Mouse (Mus musculus) kidney, adult 11 months (tissue): ENCODE measurements at regions not wholly inside any gene's neighbourhood (a gene's known extent, or its start where the extent isn't known, plus 50 kb on each side); places are given as distances from the start of the nearest gene placed in this dataset.
A peak's percentile ranks its signal among the peaks of the same experiment; 100 is the strongest.

Experiments
- DNase-seq: peaks from one replicate; pipeline ENCODE4 v3.0.0; 2022

DNA sequence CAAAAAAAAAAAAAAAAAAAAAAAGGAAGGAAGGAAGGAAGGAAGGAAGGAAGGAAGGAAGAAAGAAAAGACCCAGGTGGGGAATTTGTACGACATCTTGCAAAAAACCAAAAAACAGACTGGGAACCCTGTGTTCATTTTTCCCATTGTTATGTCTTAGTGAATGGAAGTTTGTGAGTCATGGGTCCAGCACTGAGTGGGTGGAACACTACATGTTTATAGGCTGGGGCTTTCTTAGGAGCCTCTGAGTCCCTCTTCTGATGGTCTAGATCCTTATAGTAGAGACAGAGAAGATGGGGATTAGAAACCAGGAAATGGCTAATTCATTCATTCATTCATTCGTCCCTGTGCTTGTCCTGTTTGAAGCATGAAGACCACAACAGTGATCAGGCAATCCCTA, 105.5 kb downstream of the Tpra1 start:
- no peak for DNase-seq

DNA sequence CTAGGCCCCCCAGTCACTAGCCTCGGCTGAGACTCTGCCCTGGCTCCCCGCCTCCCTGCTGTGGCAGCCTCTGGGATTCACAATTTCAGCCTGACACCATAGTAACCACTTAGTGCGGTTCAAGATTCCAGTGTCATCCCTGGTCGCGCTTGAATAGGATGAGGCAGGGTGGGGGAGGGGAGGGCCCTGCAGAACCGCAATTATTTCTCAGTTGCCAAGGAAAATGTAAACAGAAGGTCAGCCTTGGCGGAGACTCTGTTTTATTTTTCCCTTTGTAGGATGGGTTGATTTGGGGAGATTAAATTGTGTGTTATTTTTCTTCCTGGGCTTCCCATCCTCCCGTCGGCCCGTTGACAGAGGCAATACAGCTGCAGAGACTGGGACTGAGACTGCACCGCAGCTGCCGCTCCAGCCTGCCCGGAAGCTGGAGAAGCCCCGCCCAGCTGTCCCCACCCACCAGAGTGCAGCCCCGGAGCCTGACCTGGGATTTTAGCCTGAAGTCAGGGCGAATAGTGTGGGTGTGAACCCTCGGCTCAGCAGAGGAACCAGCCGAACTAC, 106.6 kb downstream of the Tpra1 start:
- DNase-seq: peak; percentile 22

DNA sequence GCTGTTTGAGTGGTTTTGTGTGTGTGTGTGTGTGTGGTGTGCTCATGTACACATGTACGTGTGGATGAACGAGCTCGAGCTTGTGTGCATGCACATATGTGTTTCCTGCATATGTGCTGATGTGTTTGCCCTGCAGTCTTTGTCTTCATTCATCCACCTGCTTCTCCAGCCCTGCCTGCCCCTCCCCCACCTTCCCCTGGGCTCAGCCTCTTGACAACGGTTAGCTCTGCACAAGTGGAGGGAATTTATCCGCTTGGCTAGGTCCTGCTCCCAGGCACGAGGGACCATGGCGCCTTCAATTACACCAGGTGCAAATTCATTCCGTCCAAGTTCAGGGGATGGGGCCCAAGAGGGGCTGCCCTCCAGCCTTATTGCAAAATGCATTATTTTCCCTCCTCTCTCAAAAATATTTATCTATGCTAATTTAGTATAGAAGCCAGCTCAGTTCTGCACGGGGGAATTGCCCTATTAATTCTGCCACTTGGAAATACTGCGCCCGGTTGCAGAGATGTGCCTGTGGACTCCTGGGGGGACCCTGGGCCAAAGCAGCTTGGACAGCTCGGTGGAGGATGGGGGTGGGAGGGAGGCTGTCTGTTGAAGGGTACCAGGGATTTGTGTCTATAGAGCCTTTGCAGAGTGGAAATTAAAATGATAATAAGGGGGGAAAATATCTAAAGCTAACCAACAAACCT, 111.1 kb downstream of the Tpra1 start:
- no peak for DNase-seq

DNA sequence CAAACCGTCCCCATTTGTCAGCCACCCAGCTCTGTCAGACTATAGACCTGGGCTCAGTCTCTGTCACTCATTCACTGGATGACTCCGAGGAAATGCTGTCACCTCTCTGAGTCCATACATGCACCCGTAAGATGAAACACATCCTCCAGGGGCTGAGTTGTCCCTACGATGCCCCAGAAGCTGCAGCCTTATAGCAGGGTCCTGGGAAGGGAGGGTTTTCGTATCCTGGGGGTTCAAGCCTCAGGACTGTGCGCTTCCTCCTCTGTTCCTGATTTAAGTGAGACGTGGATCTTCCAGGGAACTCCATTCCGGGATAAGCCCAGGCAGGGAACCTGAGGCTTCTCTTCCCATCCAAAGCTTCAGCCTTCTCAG, 111.6 kb downstream of the Tpra1 start:
- no peak for DNase-seq

DNA sequence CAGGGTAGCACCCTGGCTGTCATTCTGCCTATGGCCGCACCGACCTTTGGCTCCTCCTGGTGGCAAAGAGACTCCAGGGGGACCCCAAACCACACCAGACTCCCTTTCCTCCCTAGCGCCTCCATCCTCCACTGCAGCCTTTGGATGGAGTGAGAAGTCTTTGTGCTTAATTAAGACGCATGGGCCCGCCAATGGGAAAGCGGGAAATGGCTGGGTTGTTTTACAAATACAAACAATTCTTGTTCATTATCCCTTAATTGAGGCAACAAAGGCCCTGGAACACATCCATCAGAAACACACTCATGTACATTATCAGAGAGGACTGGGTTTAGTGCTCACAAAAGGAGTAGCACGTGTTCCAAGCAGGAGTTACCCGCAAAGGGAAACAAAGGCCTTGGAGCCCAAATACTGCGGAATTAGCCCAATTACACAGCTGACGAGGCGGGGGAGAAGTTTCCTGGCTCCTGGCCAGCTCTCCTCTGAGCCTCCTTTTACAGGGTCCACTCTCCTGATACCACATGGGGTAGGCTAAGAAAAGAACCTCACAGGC, 122.1 kb downstream of the Tpra1 start:
- no peak for DNase-seq

DNA sequence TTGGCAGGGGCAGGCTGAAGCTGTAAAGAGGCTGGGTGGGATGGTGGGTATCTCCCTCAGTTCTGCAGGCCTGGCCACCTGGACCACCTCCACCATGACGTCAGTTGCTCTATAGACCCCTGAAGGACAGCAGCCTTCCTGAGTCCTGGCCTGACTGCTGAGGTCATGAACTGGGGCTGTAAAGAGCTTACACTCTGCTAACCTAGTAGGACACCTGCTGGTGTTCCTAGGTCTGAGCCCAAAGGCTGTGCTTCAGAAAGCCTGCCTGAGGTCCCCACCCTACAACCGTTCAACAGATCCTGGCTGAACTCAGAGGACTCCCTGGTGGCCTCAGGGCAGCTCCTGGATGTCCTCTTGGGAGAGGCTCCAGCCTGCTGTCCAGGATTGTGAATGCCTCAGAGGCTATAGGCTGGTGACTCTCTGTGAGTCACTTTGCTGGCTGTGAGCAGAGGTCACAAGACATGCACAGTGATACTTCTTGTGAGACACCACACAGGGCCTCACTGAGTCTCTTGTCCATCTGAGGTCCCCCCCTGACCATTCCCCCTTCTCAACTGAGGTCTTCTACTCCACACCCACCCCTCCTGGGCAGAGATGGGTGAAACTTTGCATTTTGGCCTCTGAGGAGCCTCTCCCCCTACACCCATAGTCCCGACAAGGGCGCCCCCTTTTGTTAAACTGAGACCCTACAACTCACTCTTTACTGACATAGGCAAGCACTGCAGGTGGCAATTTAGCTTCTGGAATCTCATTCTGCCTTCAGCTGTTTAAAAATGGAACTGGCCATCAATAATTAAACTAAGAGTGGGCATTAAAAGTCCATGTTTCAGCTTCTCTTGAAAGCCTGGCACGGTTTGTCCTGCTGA, 131.6 kb downstream of the Tpra1 start:
- peak; percentile 8 for DNase-seq

DNA sequence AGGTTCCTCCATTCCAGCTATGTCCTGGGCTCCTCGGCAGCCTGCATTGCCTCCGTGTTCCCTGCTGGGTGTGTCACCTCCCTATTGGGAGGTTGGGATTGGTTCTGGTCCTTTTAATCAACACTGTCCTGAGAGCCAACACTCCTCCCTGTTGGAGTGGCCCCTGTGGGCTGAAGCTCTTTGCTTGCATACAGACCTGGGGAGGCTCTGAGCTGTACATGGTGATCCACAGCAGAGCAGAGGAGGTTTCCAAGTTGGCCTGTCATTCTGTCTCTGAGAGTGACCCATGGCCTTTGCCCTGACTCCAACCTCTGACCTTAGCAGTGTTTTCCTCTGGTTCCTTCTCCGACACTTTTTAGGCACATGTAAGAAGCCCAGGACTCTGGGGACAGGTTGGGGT, 132.4 kb downstream of the Tpra1 start:
- DNase-seq: no peak

DNA sequence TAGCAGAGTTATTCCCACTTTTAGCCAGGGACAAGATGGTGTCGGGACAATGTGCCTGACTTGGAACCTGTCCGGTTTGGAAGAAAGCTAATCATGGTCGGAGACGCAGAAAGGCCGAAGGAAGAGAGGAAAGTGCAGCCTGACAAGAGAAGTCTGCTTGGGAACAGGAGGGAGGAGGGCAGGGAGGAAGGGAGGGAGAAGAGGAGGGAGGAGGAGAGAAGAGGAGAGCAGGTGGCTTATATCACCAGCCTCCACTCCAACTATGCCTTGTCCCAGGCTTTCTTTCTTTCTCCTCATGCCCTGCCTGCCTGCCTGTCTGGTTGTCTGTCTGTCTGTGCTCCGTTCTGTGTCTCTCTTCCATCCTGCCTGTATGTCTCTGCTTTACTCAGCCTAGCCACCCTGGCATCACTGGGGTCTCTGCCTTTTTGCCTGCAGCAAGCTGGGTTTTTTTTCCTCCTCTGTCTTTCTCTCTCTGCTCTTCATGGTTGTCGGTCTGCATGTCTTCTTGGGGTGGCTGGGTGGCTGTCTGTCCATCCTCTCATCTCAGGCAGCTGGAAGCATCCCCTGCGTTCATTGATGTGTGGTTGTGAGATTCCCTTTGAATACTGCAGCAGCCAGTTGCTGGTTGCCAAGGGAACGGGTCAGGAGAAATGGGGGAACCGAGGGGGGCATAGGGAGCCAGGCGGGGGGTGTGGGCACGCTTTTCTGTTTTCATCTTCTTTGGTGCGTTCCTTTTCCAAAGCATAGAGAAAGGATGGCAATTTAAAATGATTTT, 133.2 kb downstream of the Tpra1 start:
- DNase-seq: no peak

DNA sequence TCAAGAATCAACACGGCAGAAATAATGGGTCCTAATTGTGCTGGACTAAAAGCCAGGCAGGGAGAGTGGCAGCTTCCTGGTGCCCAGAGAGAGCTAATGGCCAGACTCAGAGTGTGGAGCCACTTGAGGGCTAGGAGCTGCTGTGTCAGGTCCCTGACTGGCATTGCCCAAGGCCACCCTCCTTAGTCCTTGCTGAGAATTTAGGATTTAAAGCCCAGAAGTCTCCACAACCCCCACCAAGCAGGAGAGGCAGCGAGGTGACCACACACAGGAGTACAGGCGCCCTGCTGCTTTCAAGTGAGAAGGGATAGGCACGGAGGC, 133.7 kb downstream of the Tpra1 start:
- DNase-seq: no peak

DNA sequence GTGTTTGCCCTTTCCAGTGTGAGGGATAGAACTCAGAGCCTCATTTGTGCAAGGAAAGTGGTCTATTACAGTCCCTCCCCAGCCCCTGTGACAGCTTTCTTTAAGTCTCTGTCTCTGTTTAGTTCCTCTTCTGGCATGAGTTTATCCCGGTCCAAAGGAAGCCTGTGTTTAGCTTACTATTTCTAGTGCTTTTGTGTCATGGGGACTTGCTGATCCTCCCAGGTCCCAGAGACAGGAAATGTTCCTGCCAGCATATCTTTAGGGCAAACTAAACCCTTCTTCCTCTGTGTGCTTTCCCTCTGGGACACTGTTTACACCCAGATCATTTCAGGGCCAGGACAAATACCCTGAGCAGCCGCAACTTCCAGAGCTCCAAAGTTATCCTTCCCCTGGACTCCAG, 135.3 kb downstream of the Tpra1 start:
- no peak for DNase-seq

DNA sequence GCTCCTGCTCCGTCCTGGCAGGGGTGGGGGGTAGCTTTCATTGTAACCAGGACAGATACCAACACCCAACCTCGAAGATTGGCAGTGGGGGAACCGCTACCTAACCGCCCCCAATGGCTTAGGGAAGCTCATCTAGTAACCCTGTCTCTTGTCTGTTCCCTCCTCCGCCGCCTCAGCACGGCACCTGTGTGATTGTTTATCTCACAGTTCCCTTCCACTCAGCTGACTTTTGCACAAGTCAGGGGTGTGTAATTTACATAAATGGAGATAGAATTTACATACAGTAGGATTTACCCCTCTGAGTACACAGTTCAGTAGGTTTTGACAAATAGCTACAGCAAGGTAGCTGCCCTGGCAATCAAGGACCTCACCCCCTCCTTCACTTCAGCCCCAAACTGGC, 135.8 kb downstream of the Tpra1 start:
- no peak for DNase-seq

DNA sequence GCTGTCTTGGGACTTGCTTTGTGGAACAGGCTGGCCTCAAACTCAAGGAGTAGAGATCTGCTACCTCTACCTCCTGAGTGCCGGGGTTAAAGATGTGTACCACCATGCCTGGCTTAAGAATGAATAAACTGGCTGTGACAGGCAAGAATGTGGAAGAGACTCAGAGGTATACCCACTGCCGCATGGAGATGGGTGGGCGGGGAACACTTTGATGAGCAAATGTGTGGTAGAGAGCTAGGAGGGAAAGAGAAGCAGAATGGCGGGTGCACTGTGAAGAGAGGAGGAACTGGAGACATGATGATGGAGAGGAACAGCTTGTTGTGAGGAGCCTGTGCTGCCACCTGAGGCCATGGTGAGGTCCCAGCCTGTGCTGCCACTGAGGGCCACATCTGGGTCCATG, 138.9 kb downstream of the Tpra1 start:
- DNase-seq: no peak

DNA sequence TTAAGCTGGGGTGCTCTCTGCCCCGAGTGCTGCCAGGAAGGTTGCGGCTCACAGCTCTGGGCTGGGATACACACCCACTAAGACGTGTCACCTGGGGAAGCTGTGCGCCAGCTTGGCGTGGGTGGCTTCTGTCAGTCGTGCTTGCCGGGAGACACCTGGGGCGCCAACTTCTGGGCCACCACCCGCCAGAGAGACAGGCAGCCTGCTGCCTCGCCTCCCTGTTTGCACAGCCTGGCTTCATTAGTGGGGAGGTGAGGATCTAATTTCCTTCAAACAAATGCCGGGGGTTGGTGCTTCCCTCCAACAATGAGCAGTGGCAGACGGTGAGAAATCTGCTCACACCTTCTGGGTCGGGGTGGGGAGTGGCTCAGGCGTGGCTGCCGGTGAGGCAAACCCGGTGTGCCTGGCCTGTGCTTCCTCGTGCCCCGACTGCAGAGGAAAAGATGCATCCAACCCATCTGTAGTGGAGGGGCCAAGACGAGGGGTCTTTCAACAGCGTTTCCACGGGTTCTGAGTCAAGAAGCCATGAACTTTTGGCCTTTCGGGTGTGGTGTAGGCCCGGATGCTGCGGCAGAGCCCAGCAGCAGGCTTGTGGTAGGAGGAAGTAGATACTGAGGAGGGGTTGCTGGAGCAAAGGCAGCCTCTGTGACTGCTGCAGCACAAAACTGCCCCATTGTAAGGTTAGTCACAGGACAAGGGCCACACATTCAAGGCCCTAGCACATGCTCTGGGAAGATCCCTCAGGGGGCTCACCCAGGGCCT, 140.6 kb downstream of the Tpra1 start:
- DNase-seq: no peak

DNA sequence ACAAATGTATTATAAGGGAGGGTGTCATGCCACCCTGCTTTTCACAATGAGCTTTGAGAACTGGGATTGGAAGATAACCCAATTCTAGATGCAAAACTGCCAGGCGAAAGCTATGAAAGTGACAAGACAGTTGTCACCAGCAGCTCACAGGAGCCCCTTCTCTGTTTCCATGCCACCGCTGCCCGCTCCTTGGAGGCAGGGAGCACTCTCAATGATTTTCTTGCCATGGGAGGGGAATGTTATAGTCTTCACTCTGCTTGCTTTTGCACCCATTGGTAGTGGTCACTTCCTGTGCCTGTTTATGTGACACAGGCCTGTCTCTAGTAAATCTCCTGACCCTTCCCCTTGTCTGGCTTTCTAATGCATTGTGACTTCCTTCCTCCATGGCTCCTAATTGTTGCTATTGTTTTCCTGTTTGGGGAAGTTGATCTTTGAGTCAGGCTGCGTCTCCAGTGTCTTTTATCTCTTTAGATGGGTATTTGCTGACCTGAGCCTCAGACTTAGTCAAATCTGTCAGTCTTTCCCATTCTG, 143.4 kb downstream of the Tpra1 start:
- DNase-seq: no peak

DNA sequence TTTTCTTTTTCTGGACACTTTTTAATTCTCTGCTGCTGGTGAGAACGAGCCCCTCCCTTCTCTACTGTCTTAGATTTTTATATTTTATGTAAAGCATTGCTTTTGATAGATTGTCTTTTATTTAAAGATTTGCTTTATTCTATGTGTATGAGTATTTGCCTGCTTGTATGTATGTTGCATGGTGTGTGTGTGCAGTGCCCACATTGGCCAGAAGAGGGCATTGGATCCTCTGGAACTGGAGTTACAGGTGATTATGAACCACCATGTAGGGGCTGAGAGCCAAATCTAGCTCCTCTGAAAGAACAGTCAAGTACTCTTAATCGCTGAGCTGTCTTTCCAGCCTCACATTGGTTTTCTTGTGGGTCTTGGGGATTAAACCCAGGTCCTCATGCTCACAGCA, 144.4 kb downstream of the Tpra1 start:
- DNase-seq: no peak

DNA sequence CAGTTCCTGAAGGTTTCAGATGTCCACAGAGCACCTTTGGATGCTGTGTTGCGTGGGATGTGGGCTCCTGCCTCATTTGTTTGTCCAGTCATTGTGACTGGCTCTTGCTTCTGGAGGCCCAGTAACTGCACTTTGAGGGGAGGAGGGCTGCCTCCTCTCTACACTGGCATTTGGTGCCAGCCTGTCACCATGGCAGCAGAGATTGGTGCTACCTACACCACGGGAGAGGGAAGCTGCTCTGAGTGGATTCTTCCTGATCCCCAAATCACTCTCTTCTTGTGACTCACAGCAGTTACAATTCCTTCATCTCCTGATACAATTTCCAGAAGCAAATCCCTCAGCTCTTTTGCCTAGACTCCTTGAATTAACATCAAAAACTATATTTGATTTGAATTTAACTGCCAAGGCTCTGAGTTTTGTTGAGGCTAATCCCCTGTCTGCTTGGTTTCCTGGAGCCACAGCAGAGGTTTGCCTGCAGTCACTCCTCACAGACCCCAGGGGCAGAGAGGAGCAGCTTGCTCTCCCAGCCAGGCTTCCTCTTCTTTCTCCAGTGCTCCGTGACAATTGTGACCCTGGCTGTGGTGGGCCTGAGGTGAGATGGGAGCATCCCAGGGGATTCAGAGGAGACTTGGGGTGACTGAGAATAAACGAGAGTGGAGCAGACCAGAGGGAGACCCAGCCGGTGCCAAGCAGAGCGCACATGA, 145.7 kb downstream of the Tpra1 start:
- no peak for DNase-seq

DNA sequence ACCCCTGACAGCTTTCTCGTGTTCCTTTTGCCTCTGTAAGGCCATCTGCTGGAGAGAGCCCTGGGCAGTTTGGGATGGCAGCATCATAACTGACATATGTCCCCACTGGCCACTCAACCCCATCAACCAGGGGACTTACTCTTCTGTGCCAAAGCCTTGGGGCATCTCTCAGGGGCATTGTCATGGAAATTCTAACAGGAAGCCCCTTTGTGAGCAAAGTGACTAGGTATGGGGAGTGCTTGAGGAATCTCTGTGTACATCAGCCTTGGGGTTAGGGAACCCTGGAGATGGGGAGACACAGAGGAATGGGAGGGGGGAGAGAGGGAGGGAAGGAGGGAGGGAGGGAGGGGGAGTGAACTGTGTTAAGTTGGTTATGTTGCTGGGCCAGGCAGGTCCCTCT, 147.2 kb downstream of the Tpra1 start:
- no peak for DNase-seq

DNA sequence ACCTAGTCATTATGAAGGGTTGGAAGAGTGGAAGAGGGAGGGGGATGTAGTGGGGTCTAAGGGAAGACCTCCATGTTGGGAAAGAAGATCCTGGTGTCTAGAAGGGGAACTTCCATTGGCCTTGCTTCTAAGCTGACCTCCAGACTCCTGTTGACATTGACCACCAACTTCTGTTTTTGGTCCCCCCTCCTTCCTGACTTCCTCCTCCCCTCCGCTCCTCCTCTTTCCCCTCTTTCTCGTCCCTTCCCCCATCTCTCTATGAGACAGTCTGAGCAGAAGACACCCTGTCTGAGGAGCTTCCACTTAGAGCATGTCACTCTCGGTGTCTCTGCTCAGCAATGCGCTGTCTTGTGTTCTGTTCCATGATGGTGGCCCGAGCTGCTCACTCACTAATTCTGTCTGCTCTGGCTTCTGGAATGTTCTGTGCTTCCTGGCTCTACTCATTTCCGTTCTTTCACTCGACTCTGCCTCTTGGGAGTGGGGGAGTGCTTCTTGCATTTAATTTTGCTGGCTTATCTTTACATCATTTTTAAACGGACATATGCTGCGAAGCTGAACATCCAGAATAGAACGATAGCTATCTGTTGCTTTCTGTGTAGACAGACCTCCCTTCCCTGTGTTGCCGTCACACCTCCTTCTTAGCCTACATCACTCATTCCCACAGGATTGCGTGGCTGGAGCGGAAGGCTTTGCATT, 148.7 kb downstream of the Tpra1 start:
- DNase-seq: no peak

DNA sequence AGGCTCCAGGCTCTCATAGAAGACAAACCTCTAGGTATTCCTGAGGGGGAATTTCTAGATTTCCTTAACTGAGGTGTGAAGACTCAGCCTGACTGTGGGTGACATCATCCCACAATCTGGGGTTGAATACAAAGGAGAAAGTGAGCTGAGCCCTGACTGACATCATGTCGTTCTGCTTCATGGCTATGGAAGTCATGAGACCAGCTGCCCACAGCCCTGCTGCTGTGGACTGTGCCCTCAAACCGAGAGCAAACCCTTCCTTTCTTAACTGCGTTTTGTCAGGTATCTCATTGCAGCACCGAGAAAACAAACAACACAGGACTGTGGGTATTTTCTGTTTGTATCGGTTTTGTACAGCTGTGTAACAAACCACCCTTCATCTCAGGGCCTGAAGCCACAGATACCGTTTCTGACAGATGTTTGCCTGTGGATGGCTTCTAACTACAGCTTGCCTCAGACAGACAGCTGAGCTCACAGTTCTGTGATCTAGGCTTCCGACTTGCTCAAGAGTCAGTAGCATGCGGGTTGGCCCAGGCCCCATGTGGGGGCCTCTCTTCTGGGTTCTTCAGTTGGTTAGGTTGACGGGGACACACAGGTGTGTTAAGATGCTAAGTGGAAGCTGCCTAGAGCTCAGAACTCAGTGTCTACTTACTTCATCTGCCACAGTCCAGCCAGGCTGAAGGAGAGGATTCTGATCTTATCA, 150.9 kb downstream of the Tpra1 start:
- no peak for DNase-seq

DNA sequence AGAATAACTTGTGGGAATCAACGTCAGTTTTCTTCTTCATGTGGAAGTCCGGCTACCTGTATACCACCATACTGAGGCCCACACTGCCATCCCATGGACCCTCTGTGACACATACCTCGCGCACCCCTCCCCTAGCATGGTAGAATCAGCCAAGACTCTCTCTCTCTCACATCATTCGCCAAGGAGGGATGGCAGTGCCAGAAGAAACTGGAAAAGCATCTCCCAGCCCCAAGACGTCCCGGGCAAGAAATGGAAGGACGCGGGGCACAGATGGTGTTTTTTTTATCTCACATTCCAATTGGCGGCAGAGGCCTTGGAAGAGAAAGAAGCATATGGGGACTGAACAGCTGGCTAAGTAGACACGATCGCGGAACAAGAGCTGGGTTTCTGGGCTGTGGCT, 152.0 kb downstream of the Tpra1 start:
- no peak for DNase-seq
